Mouse (Mus musculus) testis, adult 2 months (tissue): ENCODE results near the gene Fut8.

Experiments
- CTCF ChIP-seq: fragments of 200-500 bp; IDR thresholded peaks from 2 replicates; pipeline ENCODE4 v1.5.1; 2012; ENCODE audit warnings: low read depth, mild to moderate bottlenecking, inconsistent platforms, low read length, moderate library complexity; ENCODE audit not compliant: control insufficient read depth, insufficient read depth, insufficient replicate concordance
- POLR2A ChIP-seq: fragments of 200-500 bp; IDR thresholded peaks from 2 replicates; pipeline ENCODE4 v1.6.1; 2012; ENCODE audit warnings: low read depth, mild to moderate bottlenecking, inconsistent platforms, low read length, moderate library complexity; ENCODE audit not compliant: control insufficient read depth

DNA sequence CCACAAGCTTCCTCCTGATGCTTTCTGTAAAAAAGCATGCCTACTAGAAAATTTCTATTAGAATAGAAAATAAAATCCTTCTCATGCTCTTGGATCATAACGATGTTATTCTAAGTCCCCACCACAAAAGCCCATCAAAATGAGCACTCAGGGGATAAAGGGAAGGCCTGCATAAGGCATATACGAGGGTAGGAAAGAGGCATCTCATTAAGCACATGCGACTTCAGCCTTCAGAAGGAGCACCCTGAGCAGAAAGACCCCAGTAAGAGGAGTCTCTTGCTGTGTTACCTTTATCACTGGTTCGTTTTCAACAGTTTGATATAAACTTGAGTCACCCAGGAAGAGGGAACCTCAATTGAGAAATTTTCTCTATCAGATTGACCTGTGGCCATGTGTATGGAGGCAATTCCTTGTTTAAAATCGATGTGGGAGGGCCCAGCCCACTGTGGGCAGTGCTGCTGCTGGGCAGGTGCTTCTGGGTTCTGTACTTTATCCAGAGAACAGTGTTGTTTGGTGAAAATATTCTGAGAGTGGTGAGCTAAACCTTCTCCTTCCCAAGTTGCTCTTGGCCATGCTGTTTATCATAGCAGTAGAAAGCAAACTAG is 29.2 kb upstream of the Fut8 start:
- TF ChIP-seq CTCF (no peak), POLR2A (no peak)
